Mouse (Mus musculus) spleen, adult 2 months (tissue): ENCODE data around the gene Phf10. TPM values are rescaled to one million over a fixed set of nuclear protein-coding genes. Genes with fewer than 3 reads are reported as not detected.
"Not testable (repeated sequence)": the region's sequence is repeated elsewhere in the genome, so short reads cannot be mapped to it uniquely, and the experiment has no call there.

Experiments used
- DNase-seq, 2 experiments: peaks; one replicate each; pipeline versions ENCODE4 v3.0.0 to v3.0.0-alpha.2; 2012 to 2021; ENCODE audit warnings: low spot score in 2 of 2, low read depth in 1 of 2
- H3K27ac ChIP-seq: fragments of 200-500 bp; 2 replicates; pipeline ENCODE4 v1.5.1; 2012; ENCODE audit warnings: low read length, inconsistent platforms; ENCODE audit not compliant: insufficient read depth
- H3K27me3 ChIP-seq: fragments of 200-500 bp; 2 replicates; pipeline ENCODE4 v1.6.1; 2012; ENCODE audit warnings: mild to moderate bottlenecking, moderate library complexity, low read length, inconsistent platforms; ENCODE audit not compliant: control insufficient read depth, insufficient read depth
- H3K36me3 ChIP-seq: fragments of 200-500 bp; 2 replicates; pipeline ENCODE4 v1.6.1; 2012; ENCODE audit warnings: mild to moderate bottlenecking, low read length, inconsistent platforms; ENCODE audit not compliant: control insufficient read depth, insufficient read depth
- H3K4me1 ChIP-seq: fragments of 200-500 bp; 2 replicates; pipeline ENCODE4 v1.6.1; 2011; ENCODE audit warnings: inconsistent platforms; ENCODE audit not compliant: control insufficient read depth, insufficient read depth, insufficient read length
- H3K4me3 ChIP-seq: fragments of 200-500 bp; 2 replicates; pipeline ENCODE4 v1.5.1; 2011; ENCODE audit warnings: mild to moderate bottlenecking, inconsistent platforms; ENCODE audit not compliant: insufficient read depth, insufficient read length; ENCODE audit errors: extremely low read depth
- CTCF ChIP-seq: fragments of 200-500 bp; IDR thresholded peaks from 2 replicates; pipeline ENCODE4 v1.5.1; 2011; ENCODE audit warnings: mild to moderate bottlenecking, inconsistent platforms; ENCODE audit not compliant: insufficient read depth, insufficient read length, insufficient replicate concordance; ENCODE audit errors: extremely low read depth
- POLR2A ChIP-seq: fragments of 200-500 bp; IDR thresholded peaks from 2 replicates; pipeline ENCODE4 v1.6.1; 2011; ENCODE audit warnings: low read depth, low read length, inconsistent platforms
- WGBS: fragments of 180-500 bp; shearing (Covaris S2); methylation state at CpG from one replicate; pipeline ENCODE4 v1.1.7; 2018; 5-methylcytosine and 5-hydroxymethylcytosine counted together
- polyA plus RNA-seq: library from polyadenylated mRNA; depleted of rRNA; stranded (reverse); fragments of >200 nt; gene quantifications from 2 replicates; pipeline ENCODE4 v1.2.3, GENCODE M21; 2012

Phf10 gene
- polyA plus RNA-seq, 1 experiment, result 9.7 TPM

- no peak for TF ChIP-seq CTCF
- TF ChIP-seq POLR2A, result no peak
- no peaks in the 10 kb centered on the region; the same call in 1 of the 2 replicates for H3K4me1 ChIP-seq
- 94% methylated on average over 7 of the region's 7 CpGs for WGBS
- H3K4me3 ChIP-seq, result no peak overlapping the region
- H3K27ac ChIP-seq, result no peak overlapping the region
- no peaks in the 10 kb centered on the region for H3K27me3 ChIP-seq
- no peak for DNase-seq
- H3K36me3 ChIP-seq, result peaks cover 15% of the 10 kb centered on the region
Observed at GRCm38 (mm10) chr17:14949161-14949827, 11.8 kb downstream of the Phf10 start.

GRCm38 (mm10) chr17:14944551-14944950 lies 16.5 kb downstream of the Phf10 start:
- peaks cover 3% of the 10 kb centered on the region; the same call in 1 of the 2 replicates for H3K36me3 ChIP-seq
- TF ChIP-seq CTCF (no peak), POLR2A (no peak)
- DNase-seq, result no peak
- peaks cover 3% of the 10 kb centered on the region; the same call in 1 of the 2 replicates for H3K4me1 ChIP-seq
- no peak overlapping the region for H3K27ac ChIP-seq
- H3K27me3 ChIP-seq, result no peaks in the 10 kb centered on the region
- no peak overlapping the region for H3K4me3 ChIP-seq
- WGBS, result 97% methylated on average over 1 of the region's 1 CpGs

- no peak for TF ChIP-seq POLR2A
- no peak for TF ChIP-seq CTCF
- Histone ChIP-seq H3K27ac (no peak overlapping the region), H3K4me3 (peak overlapping the region; percentile 84), H3K36me3 (peaks cover 3% of the 10 kb centered on the region; the same call in 1 of the 2 replicates), H3K27me3 (no peaks in the 10 kb centered on the region), H3K4me1 (peaks cover 3% of the 10 kb centered on the region; the same call in 1 of the 2 replicates)
- WGBS, result 15% methylated on average over 16 of the region's 16 CpGs
- no peak for DNase-seq
Observed at GRCm38 (mm10) chr17:14943729-14944059, 17.4 kb downstream of the Phf10 start.

GRCm38 (mm10) chr17:14943009-14943728 lies 17.9 kb downstream of the Phf10 start, which contains the start of the genes Wdr27 and 1600012H06Rik:
TSS of gene Wdr27 (minus strand) at chr17:14943158.
TSS of gene 1600012H06Rik (plus strand) at chr17:14943184.
- peak within 1 kb of the TSS; percentile 65 for H3K27ac ChIP-seq
- H3K27me3 ChIP-seq, result no peaks in the 10 kb centered on the region
- TF ChIP-seq POLR2A (no peak; the same call in 1 of the 2 replicates), CTCF (no peak)
- peaks cover 3% of the 10 kb centered on the region; the same call in 1 of the 2 replicates for H3K4me1 ChIP-seq
- peak within 1 kb of the TSS; percentile 84 for H3K4me3 ChIP-seq
- H3K36me3 ChIP-seq, result 0 out of 2 replicates have a peak, but pooled peaks cover 2% of the 10 kb centered on the region
- under 1% methylated on average over 54 of the region's 54 CpGs for WGBS
- DNase-seq, result peak; percentile 92 to 97

- 73% methylated on average over 6 of the region's 6 CpGs for WGBS
- H3K4me1 ChIP-seq, H3K27ac ChIP-seq, H3K36me3 ChIP-seq, H3K27me3 ChIP-seq, DNase-seq, H3K4me3 ChIP-seq: not testable (repeated sequence)
Observed at GRCm38 (mm10) chr17:14942181-14942580, 18.9 kb downstream of the Phf10 start.

DNA sequence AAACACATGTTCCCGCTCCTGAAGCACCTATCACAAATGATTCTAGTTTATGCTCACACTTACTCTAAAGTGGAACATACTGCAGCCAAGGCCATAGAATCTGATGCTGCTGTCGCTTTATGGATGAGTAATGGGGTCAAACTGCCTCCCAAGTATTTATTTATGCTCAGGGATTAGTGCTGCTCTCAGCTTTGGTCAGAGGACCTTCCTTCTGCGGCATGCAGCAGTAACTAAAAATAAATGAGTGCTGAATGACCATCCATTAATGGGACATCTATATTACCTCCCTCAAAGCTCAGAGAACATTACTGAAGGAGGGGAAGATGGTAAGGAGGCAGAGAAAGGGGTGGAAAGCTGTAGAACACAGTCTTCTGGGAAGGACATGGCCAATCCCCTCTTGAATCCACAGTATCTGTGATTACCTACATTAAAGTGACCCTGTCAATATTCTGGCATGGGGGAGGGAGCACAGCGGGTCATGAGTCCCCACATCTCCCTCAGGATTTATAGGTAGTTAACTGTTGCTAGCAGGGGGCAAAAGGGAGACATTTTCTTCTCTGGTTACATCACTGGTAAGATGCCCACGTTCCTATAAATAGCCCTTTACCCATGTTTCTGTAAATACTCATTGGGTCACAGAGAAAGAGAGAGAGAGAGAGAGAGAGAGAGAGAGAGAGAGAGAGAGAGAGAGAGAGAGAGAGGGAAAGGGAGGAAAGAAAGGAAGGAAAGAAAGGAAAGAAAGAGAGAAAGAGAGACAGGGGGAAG lies 25.1 kb downstream of the Phf10 start:
- Histone ChIP-seq H3K27ac (no peak overlapping the region), H3K4me1 (no peaks in the 10 kb centered on the region), H3K4me3 (no peak overlapping the region), H3K36me3 (no peaks in the 10 kb centered on the region), H3K27me3 (no peaks in the 10 kb centered on the region)
- no peak for DNase-seq
- TF ChIP-seq CTCF, result no peak
- TF ChIP-seq POLR2A, result no peak
- WGBS, result 73% methylated on average over 5 of the region's 5 CpGs

DNA sequence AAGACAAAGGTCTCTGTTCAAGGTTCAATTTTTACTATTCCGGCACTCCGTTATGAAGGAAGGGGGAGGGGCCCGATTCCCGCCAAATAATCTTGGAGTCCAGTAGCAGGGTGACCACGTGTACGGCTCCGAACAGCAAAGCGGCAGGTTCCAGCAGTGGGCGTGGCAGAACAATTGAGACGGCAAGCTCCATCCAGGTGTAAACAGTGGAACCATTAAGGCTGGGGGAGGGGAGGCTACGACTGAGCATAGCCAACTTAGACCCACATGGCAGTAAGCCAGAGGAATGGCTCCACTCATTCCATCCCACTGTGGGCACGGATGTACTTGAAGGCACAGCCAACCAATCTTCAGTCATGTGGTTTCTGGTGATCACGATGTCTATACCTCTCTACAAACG lies 25.8 kb downstream of the Phf10 start:
- not testable (repeated sequence) for H3K27me3 ChIP-seq, H3K27ac ChIP-seq, DNase-seq, H3K36me3 ChIP-seq, H3K4me3 ChIP-seq, H3K4me1 ChIP-seq
- 86% methylated on average over 14 of the region's 14 CpGs for WGBS
